Mouse (Mus musculus): ENCODE measurements around the gene Acbd3.

DNA sequence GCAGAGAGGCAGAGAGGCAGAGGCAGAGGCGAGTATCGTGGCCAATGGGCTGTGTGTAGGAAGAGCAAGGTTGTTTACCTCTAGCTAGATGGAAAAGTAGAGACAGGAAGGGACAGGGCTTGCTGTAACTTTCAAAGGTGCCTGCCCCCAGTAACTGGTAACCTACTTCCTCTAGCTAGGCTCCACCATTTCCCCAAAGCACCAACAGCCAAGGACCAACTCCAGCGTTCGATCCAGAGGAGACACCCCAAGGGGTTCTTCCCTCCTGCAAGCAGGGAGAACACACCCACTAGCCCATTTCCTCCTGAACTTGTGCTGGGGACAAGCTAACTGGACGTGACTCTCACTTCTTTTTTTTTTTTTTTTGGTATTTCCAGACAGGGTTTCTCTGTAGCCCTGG lies 40.7 kb downstream of the Acbd3 start:
- TF ChIP-seq POLR2A (IDR thresholded peaks at IDR 0.05; ENCODE audit: insufficient read depth, low read depth, low read length) (no peak), CTCF (IDR thresholded peaks at IDR 0.05) (no peak)
